Mouse (Mus musculus) lung, postnatal 0 days (tissue): ENCODE data around the gene Ccdc59. TPM values are rescaled to one million over a fixed set of nuclear protein-coding genes. Genes with fewer than 3 reads are reported as not detected.

Experiments
- ATAC-seq: fragments of 200-750 bp; cut with Nextera tagmentation; 2 replicates; pipeline ENCODE4 v1.8.0; 2017; ENCODE audit warnings: moderate library complexity
- DNase-seq: peaks from one replicate; pipeline ENCODE4 v3.0.0-alpha.2; 2016; ENCODE audit warnings: low spot score
- H3K27ac ChIP-seq: fragments of 300-500 bp; sonication (generic); 2 replicates; pipeline ENCODE4 v1.5.1; 2014; ENCODE audit warnings: antibody characterized with exemption, mild to moderate bottlenecking, low read length, mixed read lengths
- H3K27me3 ChIP-seq: fragments of 300-500 bp; sonication (generic); replicated peaks from 2 replicates; pipeline ENCODE4 v1.6.1; 2014; ENCODE audit warnings: low read length, mixed read lengths; ENCODE audit not compliant: insufficient read depth
- H3K36me3 ChIP-seq: fragments of 300-500 bp; sonication (generic); 2 replicates; pipeline ENCODE4 v1.6.1; 2014; ENCODE audit warnings: low read length, mixed read lengths; ENCODE audit not compliant: insufficient read depth
- H3K4me1 ChIP-seq: fragments of 300-500 bp; sonication (generic); 2 replicates; pipeline ENCODE4 v1.6.1; 2014; ENCODE audit warnings: antibody characterized with exemption, low read depth, low read length, mixed read lengths; ENCODE audit not compliant: insufficient read depth
- H3K4me2 ChIP-seq: fragments of 300-500 bp; sonication (generic); replicated peaks from 2 replicates; pipeline ENCODE4 v1.6.1; 2014; ENCODE audit warnings: low read depth, mild to moderate bottlenecking, low read length, moderate library complexity, mixed read lengths
- H3K4me3 ChIP-seq: fragments of 300-500 bp; sonication (generic); 2 replicates; pipeline ENCODE4 v1.5.1; 2014; ENCODE audit warnings: low read depth, low read length
- H3K9ac ChIP-seq: fragments of 300-500 bp; sonication (generic); replicated peaks from 2 replicates; pipeline ENCODE4 v1.6.1; 2014; ENCODE audit warnings: low read depth, mild to moderate bottlenecking
- H3K9me3 ChIP-seq: fragments of 300-500 bp; sonication (generic); 2 replicates; pipeline ENCODE4 v1.6.1; 2016; ENCODE audit warnings: low read length, mixed read lengths
- CTCF ChIP-seq: IDR thresholded peaks from 2 replicates; pipeline ENCODE4 v1.5.1; 2016; ENCODE audit warnings: antibody characterized with exemption, mild to moderate bottlenecking
- EP300 ChIP-seq: IDR thresholded peaks from 2 replicates; pipeline ENCODE4 v1.6.1; 2016; ENCODE audit warnings: antibody characterized with exemption, mild to moderate bottlenecking, control low read depth
- WGBS: fragments of 180-500 bp; shearing (Covaris S2); extraction: QIAGEN DNeasy Blood & Tissue Kit; methylation state at CpG from one replicate; pipeline ENCODE4 v1.1.7; 2014; 5-methylcytosine and 5-hydroxymethylcytosine counted together
- polyA plus RNA-seq: library from polyadenylated mRNA; unstranded; fragments of >200 nt; fragmentation: Nextera tagmentation; extraction: Ambion mirVana; gene quantifications from 2 replicates; pipeline ENCODE4 v1.2.1, GENCODE M21; 2015

The Ccdc59 gene
- polyA plus RNA-seq, 1 experiment from 2014 or later: 46.8 TPM

- Histone ChIP-seq H3K4me3 (no peak overlapping the region), H3K36me3 (no peaks in the 10 kb centered on the region), H3K27me3 (no peaks in the 10 kb centered on the region), H3K9me3 (no peaks in the 10 kb centered on the region), H3K4me1 (no peaks in the 10 kb centered on the region), H3K4me2 (no peak overlapping the region), H3K27ac (no peak overlapping the region), H3K9ac (no peak overlapping the region)
- TF ChIP-seq CTCF (no peak), EP300 (no peak)
- ATAC-seq (no peak), DNase-seq (no peak)
- 82% methylated on average over 2 of the region's 2 CpGs for WGBS
Observed at GRCm38 (mm10) chr10:105803461-105803860, 37.4 kb upstream of the Ccdc59 start.

DNA sequence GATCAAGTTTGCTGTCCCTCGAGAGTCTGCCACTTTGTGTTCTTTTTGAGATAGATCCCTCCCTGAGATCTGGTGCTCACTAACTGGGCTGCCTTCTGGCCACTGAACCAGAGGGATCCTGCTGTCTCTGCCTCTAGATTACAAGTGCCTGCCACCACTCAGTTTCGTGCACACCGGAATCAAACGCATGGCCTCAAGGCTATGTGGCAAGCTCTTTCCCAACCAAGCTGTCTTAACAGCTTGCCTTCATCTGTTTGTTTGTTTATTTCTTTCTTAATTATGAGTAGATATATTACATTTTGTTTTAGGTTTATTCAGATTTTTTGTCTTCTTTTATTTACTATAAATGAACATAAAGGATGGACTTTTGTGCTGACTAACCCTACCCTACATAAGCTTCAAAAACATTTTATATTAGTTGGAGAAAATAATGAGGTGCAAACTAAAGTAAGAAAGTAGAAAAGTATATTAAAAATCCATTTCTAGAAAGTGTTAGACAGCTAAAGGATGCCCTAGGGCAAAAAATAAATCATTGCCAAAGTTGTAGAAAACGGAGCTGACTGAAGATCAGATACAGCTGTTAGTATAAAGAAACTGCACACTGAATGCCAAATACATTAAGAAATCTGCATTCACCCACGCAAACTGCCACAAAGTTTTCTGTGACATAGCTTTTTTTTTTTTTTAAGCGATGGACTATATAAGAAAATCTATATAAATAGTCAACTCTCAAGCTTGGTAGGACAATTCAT, 34.4 kb upstream of the Ccdc59 start:
- no peaks in the 10 kb centered on the region for H3K9me3 ChIP-seq
- DNase-seq: peak; percentile 66
- H3K27ac ChIP-seq: no peak overlapping the region
- no peak overlapping the region for H3K4me3 ChIP-seq
- TF ChIP-seq CTCF (no peak), EP300 (peak; percentile 72)
- no peaks in the 10 kb centered on the region for H3K27me3 ChIP-seq
- ATAC-seq: peak; percentile 76
- H3K4me2 ChIP-seq: no peak overlapping the region
- H3K9ac ChIP-seq: no peak overlapping the region
- WGBS: 52% methylated on average over 7 of the region's 7 CpGs
- H3K36me3 ChIP-seq: no peaks in the 10 kb centered on the region
- no peaks in the 10 kb centered on the region for H3K4me1 ChIP-seq

DNA sequence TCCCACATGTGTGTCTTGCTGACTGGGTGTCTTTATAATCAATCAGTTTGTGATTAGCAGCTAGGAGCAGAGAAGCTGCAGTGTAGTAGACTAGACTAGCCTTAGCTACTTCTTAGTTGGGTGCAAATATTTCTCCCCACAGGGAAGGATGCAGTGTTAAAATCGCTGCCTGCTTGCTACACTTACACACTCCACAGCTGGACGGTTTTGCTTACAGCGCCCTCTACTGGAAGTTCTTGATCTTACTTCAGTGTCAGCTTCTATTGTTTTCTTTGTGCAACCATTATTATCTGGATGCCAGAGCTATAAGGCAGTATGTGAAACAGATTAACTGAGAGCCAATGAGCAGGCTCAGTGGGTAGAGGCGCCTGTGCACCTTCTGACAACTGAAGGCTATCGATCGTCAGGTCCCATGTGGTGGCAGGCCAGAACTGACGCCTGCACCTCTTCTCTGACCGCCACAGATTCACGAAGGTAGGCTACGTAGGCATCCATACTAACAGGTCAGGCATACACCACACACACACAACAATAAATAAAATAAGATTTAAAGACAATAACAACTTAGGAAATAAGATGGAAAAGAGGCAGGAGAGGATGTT, 6.1 kb upstream of the Ccdc59 start:
- TF ChIP-seq EP300 (no peak), CTCF (peak; percentile 68)
- Histone ChIP-seq H3K4me1 (no peaks in the 10 kb centered on the region), H3K9me3 (no peaks in the 10 kb centered on the region), H3K4me2 (no peak overlapping the region), H3K27ac (no peak overlapping the region), H3K27me3 (no peaks in the 10 kb centered on the region), H3K4me3 (no peak overlapping the region), H3K36me3 (no peaks in the 10 kb centered on the region), H3K9ac (no peak overlapping the region)
- WGBS: 61% methylated on average over 10 of the region's 10 CpGs
- DNase-seq (peak; percentile 58), ATAC-seq (no peak)

GRCm38 (mm10) chr10:105842574-105842973, 1.7 kb downstream of the Ccdc59 start:
- Histone ChIP-seq H3K9me3 (no peaks in the 10 kb centered on the region), H3K36me3 (peaks cover 13% of the 10 kb centered on the region), H3K4me3 (no peak overlapping the region), H3K9ac (no peak overlapping the region), H3K27ac (no peak overlapping the region), H3K27me3 (no peaks in the 10 kb centered on the region), H3K4me1 (peaks cover 3% of the 10 kb centered on the region; the same call in 1 of the 2 replicates), H3K4me2 (no peak overlapping the region)
- DNase-seq (no peak), ATAC-seq (no peak)
- WGBS: 78% methylated on average over 7 of the region's 7 CpGs
- TF ChIP-seq CTCF (peak; percentile 12; the same call in 1 of the 2 replicates), EP300 (no peak)

- Histone ChIP-seq H3K4me2 (no peak overlapping the region), H3K27ac (no peak overlapping the region), H3K4me3 (no peak overlapping the region), H3K27me3 (no peaks in the 10 kb centered on the region), H3K9me3 (no peaks in the 10 kb centered on the region), H3K36me3 (0 out of 2 replicates have a peak, but pooled peaks cover 14% of the 10 kb centered on the region), H3K4me1 (no peaks in the 10 kb centered on the region), H3K9ac (no peak overlapping the region)
- TF ChIP-seq EP300: no peak
- TF ChIP-seq CTCF: no peak
- no peak for ATAC-seq
- DNase-seq: no peak
- WGBS: 83% methylated on average over 5 of the region's 5 CpGs
Observed at GRCm38 (mm10) chr10:105850286-105850685, 9.4 kb downstream of the Ccdc59 start.

GRCm38 (mm10) chr10:105851136-105851535, 10.3 kb downstream of the Ccdc59 start:
- no peak for DNase-seq

More at GRCm38 (mm10) chr10:105851136-105851535, 10.3 kb downstream of the Ccdc59 start:
- 0 out of 2 replicates have a peak, but pooled peaks cover 9% of the 10 kb centered on the region for H3K36me3 ChIP-seq
- WGBS: 63% methylated on average over 4 of the region's 4 CpGs
- H3K27me3 ChIP-seq: no peaks in the 10 kb centered on the region
- no peak for ATAC-seq
- H3K4me1 ChIP-seq: no peaks in the 10 kb centered on the region
- H3K9me3 ChIP-seq: no peaks in the 10 kb centered on the region
- H3K27ac ChIP-seq: no peak overlapping the region
- no peak overlapping the region for H3K9ac ChIP-seq
- H3K4me2 ChIP-seq: no peak overlapping the region
- TF ChIP-seq CTCF: no peak
- no peak for TF ChIP-seq EP300
- H3K4me3 ChIP-seq: no peak overlapping the region
